Mouse (Mus musculus): ENCODE results near the gene Gm20532. TPM values are rescaled to one million over a fixed set of nuclear protein-coding genes. Genes with fewer than 3 reads are reported as not detected.

Gene Gm20532
- polyA plus RNA-seq, 1 experiment = not detected

GRCm38 (mm10) chr2:26550777-26551176 lies 35.7 kb upstream of the Gm20532 start:
- H3ac ChIP-seq (ENCODE audit: control insufficient read depth, insufficient read length) = no peak overlapping the region
- H3K27me3 ChIP-seq (ENCODE audit: control insufficient read depth, insufficient read depth, insufficient read length) = no peaks in the 10 kb centered on the region
- H3K36me3 ChIP-seq (ENCODE audit: control insufficient read depth, insufficient read depth) = no peaks in the 10 kb centered on the region
- TF ChIP-seq USF1 (IDR thresholded peaks at IDR 0.05; ENCODE audit: low read depth) (no peak), TCF3 (IDR thresholded peaks at IDR 0.05; ENCODE audit: insufficient read length, low read depth) (no peak), POLR2AphosphoS2 (IDR thresholded peaks at IDR 0.05; ENCODE audit: insufficient read length, low read depth) (no peak), TCF12 (IDR thresholded peaks at IDR 0.05; ENCODE audit: insufficient read depth, poor library complexity, severe bottlenecking) (no peak)
- no peaks in the 10 kb centered on the region for H3K79me2 ChIP-seq (ENCODE audit: control insufficient read depth, insufficient read depth)
- no peak overlapping the region for H3K4me2 ChIP-seq (ENCODE audit: low read depth)
- H3K4me3 ChIP-seq = no peak overlapping the region

GRCm38 (mm10) chr2:26551446-26551845 lies 35.0 kb upstream of the Gm20532 start:
- Histone ChIP-seq H3K4me2 (ENCODE audit: low read depth) (no peak overlapping the region), H3K79me2 (ENCODE audit: control insufficient read depth, insufficient read depth) (no peaks in the 10 kb centered on the region), H3K36me3 (ENCODE audit: control insufficient read depth, insufficient read depth) (no peaks in the 10 kb centered on the region), H3ac (ENCODE audit: control insufficient read depth, insufficient read length) (no peak overlapping the region), H3K27me3 (ENCODE audit: control insufficient read depth, insufficient read depth, insufficient read length) (no peaks in the 10 kb centered on the region), H3K4me3 (no peak overlapping the region)
- TF ChIP-seq POLR2A (IDR thresholded peaks at IDR 0.05; ENCODE audit: insufficient read length, low read depth) = no peak
- no peak for TF ChIP-seq E2F4 (IDR thresholded peaks at IDR 0.05; ENCODE audit: insufficient read depth)
- no peak for TF ChIP-seq REST (IDR thresholded peaks at IDR 0.05; ENCODE audit: insufficient read depth, insufficient read length)
- no peak for TF ChIP-seq MYOG (IDR thresholded peaks at IDR 0.05; ENCODE audit: control insufficient read depth in 1 of 3, insufficient read depth in 1 of 3, insufficient read length in 2 of 3, low read depth in 2 of 3)
- TF ChIP-seq MAX (IDR thresholded peaks at IDR 0.05; ENCODE audit: low read depth) = no peak
- TF ChIP-seq SRF (IDR thresholded peaks at IDR 0.05; ENCODE audit: control insufficient read depth, insufficient read length, low read depth) = no peak
- TF ChIP-seq POLR2AphosphoS2 (IDR thresholded peaks at IDR 0.05; ENCODE audit: insufficient read length, low read depth) = no peak
- TF ChIP-seq TCF12 (IDR thresholded peaks at IDR 0.05; ENCODE audit: insufficient read depth, poor library complexity, severe bottlenecking) = no peak
- no peak for TF ChIP-seq TCF3 (IDR thresholded peaks at IDR 0.05; ENCODE audit: insufficient read length, low read depth)
- TF ChIP-seq USF1 (IDR thresholded peaks at IDR 0.05; ENCODE audit: low read depth) = no peak

- Histone ChIP-seq H3K4me3 (no peak overlapping the region), H3ac (ENCODE audit: control insufficient read depth, insufficient read length) (no peak overlapping the region), H3K36me3 (ENCODE audit: control insufficient read depth, insufficient read depth) (no peaks in the 10 kb centered on the region), H3K4me2 (ENCODE audit: low read depth) (no peak overlapping the region), H3K27me3 (ENCODE audit: control insufficient read depth, insufficient read depth, insufficient read length) (no peaks in the 10 kb centered on the region), H3K79me2 (ENCODE audit: control insufficient read depth, insufficient read depth) (no peaks in the 10 kb centered on the region)
- TF ChIP-seq E2F4 (IDR thresholded peaks at IDR 0.05; ENCODE audit: insufficient read depth) (no peak), MYOD1 (IDR thresholded peaks at IDR 0.05; ENCODE audit: control insufficient read depth in 1 of 3, insufficient read length in 2 of 3, low read depth in 2 of 3) (no peak), TCF12 (IDR thresholded peaks at IDR 0.05; ENCODE audit: insufficient read depth, poor library complexity, severe bottlenecking) (no peak), REST (IDR thresholded peaks at IDR 0.05; ENCODE audit: insufficient read depth, insufficient read length) (no peak), POLR2AphosphoS2 (IDR thresholded peaks at IDR 0.05; ENCODE audit: insufficient read length, low read depth) (no peak), MAX (IDR thresholded peaks at IDR 0.05; ENCODE audit: low read depth) (no peak), USF1 (IDR thresholded peaks at IDR 0.05; ENCODE audit: low read depth) (no peak), MYOG (IDR thresholded peaks at IDR 0.05; ENCODE audit: control insufficient read depth in 1 of 3, insufficient read depth in 1 of 3, insufficient read length in 2 of 3, low read depth in 2 of 3) (no peak), SRF (IDR thresholded peaks at IDR 0.05; ENCODE audit: control insufficient read depth, insufficient read length, low read depth) (no peak), TCF3 (IDR thresholded peaks at IDR 0.05; ENCODE audit: insufficient read length, low read depth) (no peak), POLR2A (IDR thresholded peaks at IDR 0.05; ENCODE audit: insufficient read length, low read depth) (no peak), CEBPB (IDR thresholded peaks at IDR 0.05; ENCODE audit: insufficient read depth, poor library complexity, severe bottlenecking) (no peak)
These were observed 34.4 kb upstream of the Gm20532 start for GRCm38 (mm10) chr2:26552066-26552465.

- H3ac ChIP-seq (ENCODE audit: control insufficient read depth, insufficient read length) = no peak overlapping the region
- TF ChIP-seq USF1 (IDR thresholded peaks at IDR 0.05; ENCODE audit: low read depth) (no peak), CEBPB (IDR thresholded peaks at IDR 0.05; ENCODE audit: insufficient read depth, poor library complexity, severe bottlenecking) (no peak), TCF12 (IDR thresholded peaks at IDR 0.05; ENCODE audit: insufficient read depth, poor library complexity, severe bottlenecking) (no peak), SRF (IDR thresholded peaks at IDR 0.05; ENCODE audit: control insufficient read depth, insufficient read length, low read depth) (no peak), POLR2A (IDR thresholded peaks at IDR 0.05; ENCODE audit: insufficient read length, low read depth) (no peak), MYOG (IDR thresholded peaks at IDR 0.05; ENCODE audit: control insufficient read depth in 1 of 3, insufficient read depth in 1 of 3, insufficient read length in 2 of 3, low read depth in 2 of 3) (no peak), MAX (IDR thresholded peaks at IDR 0.05; ENCODE audit: low read depth) (no peak), POLR2AphosphoS2 (IDR thresholded peaks at IDR 0.05; ENCODE audit: insufficient read length, low read depth) (no peak), E2F4 (IDR thresholded peaks at IDR 0.05; ENCODE audit: insufficient read depth) (no peak), REST (IDR thresholded peaks at IDR 0.05; ENCODE audit: insufficient read depth, insufficient read length) (no peak), MYOD1 (IDR thresholded peaks at IDR 0.05; ENCODE audit: control insufficient read depth in 1 of 3, insufficient read length in 2 of 3, low read depth in 2 of 3) (no peak), TCF3 (IDR thresholded peaks at IDR 0.05; ENCODE audit: insufficient read length, low read depth) (no peak)
- no peaks in the 10 kb centered on the region for H3K36me3 ChIP-seq (ENCODE audit: control insufficient read depth, insufficient read depth)
- no peak overlapping the region for H3K4me2 ChIP-seq (ENCODE audit: low read depth)
- no peaks in the 10 kb centered on the region for H3K79me2 ChIP-seq (ENCODE audit: control insufficient read depth, insufficient read depth)
- H3K27me3 ChIP-seq (ENCODE audit: control insufficient read depth, insufficient read depth, insufficient read length) = no peaks in the 10 kb centered on the region
- H3K4me3 ChIP-seq = no peak overlapping the region
These were observed 32.5 kb upstream of the Gm20532 start for GRCm38 (mm10) chr2:26553904-26554303.

- Histone ChIP-seq H3K4me3 (no peak overlapping the region), H3ac (ENCODE audit: control insufficient read depth, insufficient read length) (no peak overlapping the region), H3K4me2 (ENCODE audit: low read depth) (no peak overlapping the region), H3K36me3 (ENCODE audit: control insufficient read depth, insufficient read depth) (no peaks in the 10 kb centered on the region), H3K79me2 (ENCODE audit: control insufficient read depth, insufficient read depth) (no peaks in the 10 kb centered on the region), H3K27me3 (ENCODE audit: control insufficient read depth, insufficient read depth, insufficient read length) (no peaks in the 10 kb centered on the region)
- no peak for TF ChIP-seq CEBPB (IDR thresholded peaks at IDR 0.05; ENCODE audit: insufficient read depth, poor library complexity, severe bottlenecking)
- peak in 1 of 3 experiments; percentile 1 for TF ChIP-seq MYOD1 (IDR thresholded peaks at IDR 0.05; ENCODE audit: control insufficient read depth in 1 of 3, insufficient read length in 2 of 3, low read depth in 2 of 3)
- TF ChIP-seq TCF12 (IDR thresholded peaks at IDR 0.05; ENCODE audit: insufficient read depth, poor library complexity, severe bottlenecking) = no peak
- no peak for TF ChIP-seq POLR2A (IDR thresholded peaks at IDR 0.05; ENCODE audit: insufficient read length, low read depth)
- TF ChIP-seq MYOG (IDR thresholded peaks at IDR 0.05; ENCODE audit: control insufficient read depth in 1 of 3, insufficient read depth in 1 of 3, insufficient read length in 2 of 3, low read depth in 2 of 3) = no peak
These were observed 31.4 kb upstream of the Gm20532 start for GRCm38 (mm10) chr2:26555076-26555475.

Data from myocyte (in vitro differentiated cells).